Mouse (Mus musculus): ENCODE measurements around the gene Scml4. TPM values are rescaled to one million over a fixed set of nuclear protein-coding genes. Genes with fewer than 3 reads are reported as not detected.

Gene Scml4
- total RNA-seq, 2 experiments from 2014 or later = not detected

GRCm38 (mm10) chr10:42941278-42941677 lies 81.1 kb downstream of the Scml4 start:
- no peak for ATAC-seq (replicated peaks; ENCODE audit: low FRiP score, poor library complexity, severe bottlenecking)

- no peak for ATAC-seq (replicated peaks; ENCODE audit: low FRiP score, poor library complexity, severe bottlenecking)
These were observed 81.6 kb downstream of the Scml4 start for GRCm38 (mm10) chr10:42941697-42942221.

DNA sequence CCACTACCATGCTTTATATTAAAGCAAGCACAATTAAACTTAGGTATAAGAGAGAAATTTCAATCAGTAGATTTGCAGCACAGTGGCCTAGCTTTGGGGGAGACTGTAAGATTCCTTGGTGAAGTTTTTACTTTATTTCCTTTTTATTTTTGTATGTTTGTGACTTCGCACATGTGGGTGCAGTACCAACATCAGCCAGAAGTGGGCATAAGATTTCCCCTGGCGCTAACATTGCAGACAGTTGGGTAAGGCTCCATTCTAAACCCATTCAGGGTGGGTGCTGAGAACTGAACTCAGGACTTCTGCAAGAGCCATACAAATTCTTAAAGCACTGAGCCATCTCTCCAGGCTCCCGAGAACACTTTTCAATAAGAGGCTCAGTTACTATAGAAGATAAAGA lies 82.1 kb downstream of the Scml4 start:
- no peak for ATAC-seq (replicated peaks; ENCODE audit: low FRiP score, poor library complexity, severe bottlenecking)

DNA sequence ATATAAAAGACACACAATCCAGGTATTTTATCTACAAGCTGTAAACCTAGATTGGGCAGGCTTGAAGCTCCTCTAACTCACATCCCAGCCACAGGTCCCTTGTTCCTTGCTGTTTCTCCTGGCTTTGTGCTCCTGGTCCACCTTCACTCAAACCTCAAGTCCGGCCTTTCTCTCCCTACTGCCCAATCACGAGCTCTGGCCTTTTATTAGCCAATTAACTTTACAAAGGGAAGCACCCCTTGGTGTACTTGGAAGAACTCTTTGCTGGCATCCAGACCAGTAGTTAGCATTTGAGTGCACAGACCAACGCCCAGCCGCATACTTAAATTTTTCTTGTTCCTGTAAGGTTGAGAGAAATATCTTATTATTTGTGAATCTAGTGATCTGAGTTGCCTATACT lies 85.1 kb downstream of the Scml4 start:
- no peak for ATAC-seq (replicated peaks; ENCODE audit: low FRiP score, poor library complexity, severe bottlenecking)

- ATAC-seq (replicated peaks; ENCODE audit: low FRiP score, poor library complexity, severe bottlenecking) = no peak
These were observed 87.2 kb downstream of the Scml4 start for GRCm38 (mm10) chr10:42947336-42947735.

- no peak for ATAC-seq (replicated peaks; ENCODE audit: low FRiP score, poor library complexity, severe bottlenecking)
These were observed 90.1 kb downstream of the Scml4 start for GRCm38 (mm10) chr10:42950252-42950751.

DNA sequence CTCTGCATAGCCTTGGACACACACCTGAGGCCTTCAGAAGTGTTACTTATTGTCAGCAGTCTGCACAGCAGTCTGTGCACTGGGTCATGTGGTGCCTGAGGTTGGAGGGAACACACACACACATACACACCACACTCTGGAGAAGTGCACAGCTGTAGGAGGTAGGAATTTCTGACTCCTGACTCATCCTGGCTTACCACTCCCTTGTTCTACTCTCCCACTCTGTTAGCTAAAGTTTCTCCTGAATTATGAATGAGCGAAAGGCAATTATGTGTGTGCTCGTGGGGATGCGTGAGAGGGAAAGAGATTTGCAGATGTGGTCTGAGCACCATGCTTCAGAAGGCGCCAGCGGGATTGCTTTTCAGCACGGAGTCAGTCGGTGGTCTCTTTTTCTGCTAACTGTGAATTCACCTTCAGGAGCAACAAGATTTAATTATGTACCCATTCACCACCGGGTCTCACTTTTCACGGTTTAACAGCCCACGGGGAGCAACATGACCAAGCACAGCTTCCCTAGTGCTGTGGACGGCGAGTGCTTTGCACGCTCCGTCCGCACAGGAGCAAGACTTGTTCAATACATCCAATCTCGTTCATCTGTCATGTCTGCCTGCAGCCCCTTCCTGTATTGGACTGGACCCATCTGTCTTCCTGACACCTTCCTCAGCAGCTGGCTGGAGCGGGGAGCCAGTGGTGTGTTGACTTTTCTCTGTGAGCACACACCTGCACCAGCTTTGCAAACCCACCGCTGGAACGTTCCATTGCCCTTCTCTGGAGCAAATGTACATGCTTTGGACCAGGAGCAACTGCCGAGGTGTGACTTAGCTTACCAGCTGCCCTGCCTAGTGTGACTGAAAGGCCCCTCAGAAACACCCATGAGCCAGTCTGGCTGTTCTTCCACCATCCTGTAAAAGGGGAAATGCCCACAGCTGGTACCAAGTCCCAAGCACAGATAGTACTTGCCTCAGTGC lies 91.2 kb downstream of the Scml4 start:
- no peak for ATAC-seq (replicated peaks; ENCODE audit: low FRiP score, poor library complexity, severe bottlenecking)

DNA sequence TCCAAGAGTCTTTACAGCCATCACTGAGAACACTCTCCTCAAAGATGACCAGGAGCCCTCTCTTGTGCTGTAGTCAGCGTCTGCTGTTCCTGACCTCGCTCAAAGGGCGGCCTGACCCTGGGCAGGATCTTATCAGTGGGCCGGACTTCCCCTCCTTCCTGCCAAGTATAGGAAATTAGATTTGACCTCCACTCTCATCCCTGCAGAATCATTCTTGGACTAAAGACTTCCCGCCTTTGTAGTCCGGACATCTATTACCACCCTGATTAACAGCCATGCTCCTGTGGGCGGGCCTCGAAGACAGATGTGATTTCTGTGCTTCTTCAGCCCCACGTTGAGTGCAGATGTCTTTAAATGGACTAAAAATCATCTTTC lies 91.9 kb downstream of the Scml4 start:
- no peak for ATAC-seq (replicated peaks; ENCODE audit: low FRiP score, poor library complexity, severe bottlenecking)

- ATAC-seq (replicated peaks; ENCODE audit: low FRiP score, poor library complexity, severe bottlenecking) = no peak
These were observed 93.4 kb downstream of the Scml4 start for GRCm38 (mm10) chr10:42953601-42954000.

DNA sequence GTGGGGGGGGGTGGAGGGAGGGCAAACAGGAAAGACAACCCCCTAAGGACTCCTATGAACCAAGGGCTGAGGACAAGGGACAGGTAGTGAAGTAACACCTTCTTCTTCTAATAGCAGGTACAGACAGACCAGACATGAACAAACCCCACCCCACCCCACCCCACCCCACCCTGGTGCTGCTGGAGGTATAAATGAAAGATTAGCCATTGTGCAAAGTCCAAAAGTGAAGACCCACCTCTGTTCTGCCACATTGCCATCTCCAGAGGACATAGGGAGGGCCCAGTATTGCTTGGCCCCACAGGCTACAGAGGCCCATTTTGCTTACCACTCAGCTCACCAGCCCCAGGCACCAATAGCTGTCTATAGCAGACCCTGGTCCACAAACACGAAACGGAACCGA lies 95.0 kb downstream of the Scml4 start:
- ATAC-seq (replicated peaks; ENCODE audit: low FRiP score, poor library complexity, severe bottlenecking) = no peak

GRCm38 (mm10) chr10:42957881-42958651 lies 97.9 kb downstream of the Scml4 start:
- 0 out of 2 replicates have a peak, but pooled peaks have one; percentile 52 for ATAC-seq (replicated peaks; ENCODE audit: low FRiP score, poor library complexity, severe bottlenecking)

DNA sequence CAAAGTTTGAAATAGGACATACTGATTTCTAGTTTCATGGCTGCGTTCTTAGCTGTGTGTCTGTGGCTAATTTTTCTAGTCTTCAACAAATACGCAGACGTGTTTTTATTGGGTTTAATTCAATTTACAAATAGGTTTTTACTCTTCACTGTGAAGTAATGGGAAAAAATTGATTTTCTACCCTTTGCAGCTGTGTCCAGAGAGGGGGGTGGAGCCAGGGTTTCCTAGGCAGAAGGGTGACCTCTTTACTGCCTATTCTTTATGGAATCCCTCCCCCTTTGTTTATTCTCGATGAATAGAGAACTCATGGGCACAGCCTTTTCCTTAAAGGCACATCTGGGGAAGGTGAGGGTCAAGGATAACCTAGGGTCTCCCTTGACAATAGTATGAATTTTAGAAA lies 98.5 kb downstream of the Scml4 start:
- ATAC-seq (replicated peaks; ENCODE audit: low FRiP score, poor library complexity, severe bottlenecking) = no peak

- no peak for ATAC-seq (replicated peaks; ENCODE audit: low FRiP score, poor library complexity, severe bottlenecking)
These were observed 101.6 kb downstream of the Scml4 start for GRCm38 (mm10) chr10:42961771-42962170.

DNA sequence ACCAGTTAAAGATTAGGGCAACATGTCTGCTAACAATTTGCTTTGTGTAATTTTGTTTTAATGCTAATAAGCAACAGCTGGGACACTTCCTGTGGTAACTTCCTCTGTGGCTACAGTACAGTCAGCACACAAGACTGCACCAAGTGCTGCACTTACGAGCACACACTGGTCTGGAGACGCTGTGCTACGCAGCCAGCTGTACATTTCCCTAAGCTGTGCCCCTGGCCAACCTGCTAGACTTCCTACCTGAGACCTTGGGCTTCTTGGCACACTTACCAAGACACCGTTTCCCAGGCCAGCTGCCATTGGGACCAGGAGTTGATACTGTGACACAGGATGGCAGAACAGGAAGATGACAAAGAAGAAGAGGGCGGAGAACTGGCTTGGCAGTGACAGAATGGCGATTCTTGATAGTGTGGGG lies 102.0 kb downstream of the Scml4 start:
- ATAC-seq (replicated peaks; ENCODE audit: low FRiP score, poor library complexity, severe bottlenecking) = no peak

GRCm38 (mm10) chr10:42962655-42963054 lies 102.5 kb downstream of the Scml4 start:
- ATAC-seq (replicated peaks; ENCODE audit: low FRiP score, poor library complexity, severe bottlenecking) = peak; percentile 70

GRCm38 (mm10) chr10:42963061-42963460 lies 102.9 kb downstream of the Scml4 start:
- ATAC-seq (replicated peaks; ENCODE audit: low FRiP score, poor library complexity, severe bottlenecking) = no peak

DNA sequence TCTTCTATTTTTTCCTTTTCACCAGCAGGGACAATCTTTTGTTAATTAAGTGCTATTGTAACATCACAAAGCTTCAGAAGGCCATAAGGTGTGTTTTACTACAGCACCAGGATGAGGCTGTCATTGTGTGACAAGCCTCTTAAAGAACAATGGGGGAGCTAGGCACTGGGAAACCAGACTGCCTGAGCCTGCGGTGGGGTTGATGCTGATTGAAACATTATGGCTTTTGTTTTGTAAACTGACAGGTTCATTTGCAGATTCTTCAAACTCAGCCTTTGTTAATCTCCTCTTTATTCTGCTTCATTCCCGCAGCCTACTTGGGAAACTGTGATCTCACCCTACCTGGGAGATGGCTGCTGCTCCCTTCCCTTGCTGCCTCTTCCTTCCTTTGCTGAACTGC lies 108.2 kb downstream of the Scml4 start:
- no peak for ATAC-seq (replicated peaks; ENCODE audit: low FRiP score, poor library complexity, severe bottlenecking)

DNA sequence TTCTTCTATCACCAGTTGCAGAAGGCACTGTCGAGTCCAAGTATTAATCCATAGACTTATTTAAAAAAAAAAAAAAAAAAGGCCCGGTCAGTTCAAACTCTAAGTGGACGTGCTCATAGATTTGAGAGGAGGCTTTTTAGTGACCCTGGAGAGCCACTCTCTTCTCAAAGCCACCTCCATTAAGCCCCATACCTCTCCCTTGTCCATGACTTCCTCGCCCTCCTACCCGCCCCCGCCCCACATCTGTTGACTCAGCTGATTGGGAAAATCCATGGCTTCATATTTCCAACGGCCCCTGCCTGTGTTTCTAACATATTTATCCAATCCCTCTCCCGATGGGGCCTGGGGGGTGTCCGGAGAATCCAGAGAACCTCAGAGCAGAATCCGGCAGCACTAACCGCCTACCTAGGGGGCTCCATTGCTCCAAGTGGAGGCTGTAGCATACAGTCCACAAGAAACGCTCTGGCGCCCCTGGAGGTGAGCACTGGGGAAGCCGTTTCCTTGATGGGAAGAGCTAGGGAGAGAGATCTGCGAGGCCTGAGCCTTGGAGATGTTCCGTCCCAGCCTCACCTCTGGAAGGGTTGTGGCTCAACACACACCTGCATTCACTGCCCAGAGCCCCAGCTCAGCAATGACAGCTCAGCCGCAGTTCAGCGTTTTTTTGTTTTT lies 112.5 kb downstream of the Scml4 start:
- no peak for ATAC-seq (replicated peaks; ENCODE audit: low FRiP score, poor library complexity, severe bottlenecking)

GRCm38 (mm10) chr10:42973537-42973936 lies 113.4 kb downstream of the Scml4 start:
- no peak for ATAC-seq (replicated peaks; ENCODE audit: low FRiP score, poor library complexity, severe bottlenecking)

- no peak for ATAC-seq (replicated peaks; ENCODE audit: low FRiP score, poor library complexity, severe bottlenecking)
These were observed 116.4 kb downstream of the Scml4 start for GRCm38 (mm10) chr10:42976577-42976976.
